Mouse (Mus musculus): ENCODE results near the gene Pvalb. TPM values are rescaled to one million over a fixed set of nuclear protein-coding genes. Genes with fewer than 3 reads are reported as not detected.

Gene Pvalb
- polyA plus RNA-seq (2012; rRNA removed): not detected in 2 replicates

GRCm38 (mm10) chr15:78206312-78206711 lies at the start of gene Pvalb:
Pvalb (minus strand) TSS chr15:78206400.
- 83% methylated on average over 7 of the region's 7 CpGs for WGBS
- no peak for TF ChIP-seq POLR2A (IDR thresholded peaks at IDR 0.05; ENCODE audit: low read depth, low read length)
- no peak for TF ChIP-seq CTCF (IDR thresholded peaks at IDR 0.05; ENCODE audit: extremely low read depth, insufficient read length, insufficient replicate concordance, low read depth, low read length)

GRCm38 (mm10) chr15:78254751-78255150 lies 48.6 kb upstream of the Pvalb start:
- no peak overlapping the region for H3K4me3 ChIP-seq (ENCODE audit: low read depth, low read length)
- H3K27ac ChIP-seq (ENCODE audit: insufficient read depth, low read depth, low read length): no peak overlapping the region
- WGBS: 23% methylated on average over 20 of the region's 20 CpGs
- no peaks in the 10 kb centered on the region for H3K27me3 ChIP-seq (ENCODE audit: control insufficient read depth, insufficient read depth, low read length)
- no peaks in the 10 kb centered on the region for H3K4me1 ChIP-seq (ENCODE audit: control insufficient read depth, insufficient read depth, insufficient read length, low read length)
- H3K36me3 ChIP-seq (ENCODE audit: control insufficient read depth, insufficient read depth, low read length): no peaks in the 10 kb centered on the region
- no peak for TF ChIP-seq CTCF (IDR thresholded peaks at IDR 0.05; ENCODE audit: extremely low read depth, insufficient read length, insufficient replicate concordance, low read depth, low read length)

More at GRCm38 (mm10) chr15:78206312-78206711, at the start of gene Pvalb:
- Histone ChIP-seq H3K36me3 (ENCODE audit: control insufficient read depth, insufficient read depth, low read length) (no peaks in the 10 kb centered on the region), H3K4me1 (ENCODE audit: control insufficient read depth, insufficient read depth, insufficient read length, low read length) (no peaks in the 10 kb centered on the region), H3K27me3 (ENCODE audit: control insufficient read depth, insufficient read depth, low read length) (peaks cover 14% of the 10 kb centered on the region), H3K27ac (ENCODE audit: insufficient read depth, low read depth, low read length) (no peak within 1 kb of the TSS), H3K4me3 (ENCODE audit: low read depth, low read length) (no peak within 1 kb of the TSS)

- Histone ChIP-seq H3K27ac (ENCODE audit: insufficient read depth, low read depth, low read length) (no peak overlapping the region), H3K36me3 (ENCODE audit: control insufficient read depth, insufficient read depth, low read length) (no peaks in the 10 kb centered on the region)
- 22% methylated on average over 3 of the region's 3 CpGs for WGBS
These were observed 42.2 kb upstream of the Pvalb start for GRCm38 (mm10) chr15:78248410-78248809.

GRCm38 (mm10) chr15:78247659-78248058 lies 41.5 kb upstream of the Pvalb start:
- Histone ChIP-seq H3K27ac (ENCODE audit: insufficient read depth, low read depth, low read length) (no peak overlapping the region), H3K27me3 (ENCODE audit: control insufficient read depth, insufficient read depth, low read length) (no peaks in the 10 kb centered on the region), H3K4me1 (ENCODE audit: control insufficient read depth, insufficient read depth, insufficient read length, low read length) (0 out of 2 replicates have a peak, but pooled peaks cover 4% of the 10 kb centered on the region), H3K4me3 (ENCODE audit: low read depth, low read length) (no peak overlapping the region), H3K36me3 (ENCODE audit: control insufficient read depth, insufficient read depth, low read length) (no peaks in the 10 kb centered on the region)
- no peak for TF ChIP-seq CTCF (IDR thresholded peaks at IDR 0.05; ENCODE audit: extremely low read depth, insufficient read length, insufficient replicate concordance, low read depth, low read length)
- TF ChIP-seq POLR2A (IDR thresholded peaks at IDR 0.05; ENCODE audit: low read depth, low read length): no peak
- 40% methylated on average over 2 of the region's 2 CpGs for WGBS

More at GRCm38 (mm10) chr15:78248410-78248809, 42.2 kb upstream of the Pvalb start:
- Histone ChIP-seq H3K4me3 (ENCODE audit: low read depth, low read length) (no peak overlapping the region), H3K4me1 (ENCODE audit: control insufficient read depth, insufficient read depth, insufficient read length, low read length) (0 out of 2 replicates have a peak, but pooled peaks cover 4% of the 10 kb centered on the region), H3K27me3 (ENCODE audit: control insufficient read depth, insufficient read depth, low read length) (no peaks in the 10 kb centered on the region)
- TF ChIP-seq POLR2A (IDR thresholded peaks at IDR 0.05; ENCODE audit: low read depth, low read length): no peak
- TF ChIP-seq CTCF (IDR thresholded peaks at IDR 0.05; ENCODE audit: extremely low read depth, insufficient read length, insufficient replicate concordance, low read depth, low read length): no peak

GRCm38 (mm10) chr15:78246143-78247116 lies 40.2 kb upstream of the Pvalb start:
- no peak overlapping the region for H3K27ac ChIP-seq (ENCODE audit: insufficient read depth, low read depth, low read length)
- no peak for TF ChIP-seq CTCF (IDR thresholded peaks at IDR 0.05; ENCODE audit: extremely low read depth, insufficient read length, insufficient replicate concordance, low read depth, low read length)
- TF ChIP-seq POLR2A (IDR thresholded peaks at IDR 0.05; ENCODE audit: low read depth, low read length): no peak
- peak overlapping the region; percentile 13 for H3K4me3 ChIP-seq (ENCODE audit: low read depth, low read length)
- H3K36me3 ChIP-seq (ENCODE audit: control insufficient read depth, insufficient read depth, low read length): no peaks in the 10 kb centered on the region
- H3K4me1 ChIP-seq (ENCODE audit: control insufficient read depth, insufficient read depth, insufficient read length, low read length): 0 out of 2 replicates have a peak, but pooled peaks cover 4% of the 10 kb centered on the region
- H3K27me3 ChIP-seq (ENCODE audit: control insufficient read depth, insufficient read depth, low read length): no peaks in the 10 kb centered on the region
- WGBS: 62% methylated on average over 18 of the region's 18 CpGs

- 0 out of 2 replicates have a peak, but pooled peaks cover 4% of the 10 kb centered on the region for H3K4me1 ChIP-seq (ENCODE audit: control insufficient read depth, insufficient read depth, insufficient read length, low read length)
- peak within 1 kb of the TSS; percentile 27 for H3K27ac ChIP-seq (ENCODE audit: insufficient read depth, low read depth, low read length)
- TF ChIP-seq POLR2A (IDR thresholded peaks at IDR 0.05; ENCODE audit: low read depth, low read length) (no peak), CTCF (IDR thresholded peaks at IDR 0.05; ENCODE audit: extremely low read depth, insufficient read length, insufficient replicate concordance, low read depth, low read length) (no peak)
- no peaks in the 10 kb centered on the region for H3K36me3 ChIP-seq (ENCODE audit: control insufficient read depth, insufficient read depth, low read length)
- no peaks in the 10 kb centered on the region for H3K27me3 ChIP-seq (ENCODE audit: control insufficient read depth, insufficient read depth, low read length)
- peak within 1 kb of the TSS; percentile 50 for H3K4me3 ChIP-seq (ENCODE audit: low read depth, low read length)
- WGBS: 46% methylated on average over 7 of the region's 7 CpGs
These were observed 38.7 kb upstream of the Pvalb start, which contains the start of gene Ncf4 for GRCm38 (mm10) chr15:78244695-78245492. Ncf4 (plus strand) TSS chr15:78244801.
